In the genomic region with DNA sequence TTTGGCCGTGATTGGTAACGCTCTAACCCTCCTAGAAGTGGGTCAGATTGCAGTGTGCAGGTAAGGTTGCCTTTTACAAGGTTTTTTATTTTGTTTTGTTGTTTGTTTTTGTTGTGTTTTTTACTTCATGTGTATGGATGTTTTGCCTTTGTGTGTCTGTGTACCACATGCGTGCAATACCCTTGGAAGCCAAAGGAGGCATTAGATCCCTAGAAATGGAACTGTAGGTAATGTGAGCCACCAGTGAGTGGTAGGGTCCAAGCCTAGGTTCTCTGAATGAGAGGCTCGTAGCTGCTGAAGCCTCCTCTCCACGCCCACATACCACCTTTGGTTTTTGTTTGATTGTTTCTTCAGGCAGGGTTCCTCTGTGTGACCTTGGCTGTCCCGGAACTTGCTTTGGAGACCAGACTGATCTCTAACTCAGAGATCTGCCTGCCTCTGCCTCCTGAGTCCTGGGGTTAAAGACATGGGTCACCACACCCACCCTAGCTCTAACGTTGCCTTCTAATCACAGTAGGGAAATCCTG, we compare ENCODE assay signal across 16 mouse cellular contexts. TPM values are rescaled to one million over a fixed set of nuclear protein-coding genes. Genes with fewer than 3 reads are reported as not detected.
DNase-seq lines count a peak whose midpoint lies in the region; ATAC-seq and TF ChIP-seq lines count a peak whose summit lies in the region.
"Had no signal": no experiment of that assay in that cellular context is flagged by ENCODE, and none has a peak within 500 bp of the region (broad histone marks: within the 10 kb centered on the region; RNA-seq: fewer than 3 reads in every experiment).

No protein-coding gene starts in this region.

- 93% methylated on average over 7 of the region's 7 CpGs for WGBS in lung, embryonic 14.5 days
- WGBS in stomach, postnatal 0 days: 95% methylated on average over 7 of the region's 7 CpGs

- H3K36me3 ChIP-seq in lung, embryonic 14.5 days (ENCODE audit: insufficient read depth): peaks cover 70% of the 10 kb centered on the region
- H3K36me3 ChIP-seq in stomach, postnatal 0 days (ENCODE audit: control insufficient read depth, insufficient read depth, low read length): peaks cover 6% of the 10 kb centered on the region; the same call in 1 of the 2 replicates

- no peak overlapping the region for H3K4me3 ChIP-seq in gastrocnemius, adult 2 months
- H3K4me3 ChIP-seq in lung, embryonic 14.5 days (ENCODE audit: low read depth, low read length): no peak overlapping the region
- no peak overlapping the region for H3K4me3 ChIP-seq in stomach, postnatal 0 days (ENCODE audit: low read depth, low read length)
- H3K4me3 ChIP-seq: limb, embryonic 15.5 days; midbrain, embryonic 13.5 days had no signal

- no peak for TF ChIP-seq EP300 in stomach, postnatal 0 days (optimal IDR thresholded peaks at IDR 0.05)

- TF ChIP-seq CTCF in gastrocnemius, adult 2 months (IDR thresholded peaks at IDR 0.05): peak; percentile 6; the same call in 1 of the 2 replicates
- peak; percentile 52; the same call in 1 of the 2 replicates for TF ChIP-seq CTCF in lung, embryonic 14.5 days (IDR thresholded peaks at IDR 0.05; ENCODE audit: low read depth)
- TF ChIP-seq CTCF in Patski (IDR thresholded peaks at IDR 0.05): peak; percentile 33
- peak; percentile 62 for TF ChIP-seq CTCF in stomach, postnatal 0 days (IDR thresholded peaks at IDR 0.05; ENCODE audit: low read depth)

- CTCF ChIA-PET in Patski (lab: Charles Lee): interaction anchor here (0.7 to 1.1 kb wide), 2 partner anchors 16 to 98 kb away, joined by 3 read pairs; no protein-coding TSS in a partner anchor

- no peak overlapping the region for H3K4me2 ChIP-seq in lung, embryonic 14.5 days
- H3K4me2 ChIP-seq in stomach, postnatal 0 days (replicated peaks; ENCODE audit: low read depth): no peak overlapping the region
- H3K4me2 ChIP-seq: hindbrain, embryonic 14.5 days; limb, embryonic 15.5 days; midbrain, embryonic 13.5 days had no signal

- in situ Hi-C loops in Patski (cut with MboI; ENCODE audit: low pct_unique_long_range_greater_than_20kb): loop anchor here (10.0 kb wide), 2 partner anchors 244 to 354 kb away; no protein-coding TSS in a partner anchor

- no peak for ATAC-seq in lung, embryonic 14.5 days (ENCODE audit: insufficient read depth)
- ATAC-seq in Patski: no peak
- no peak for ATAC-seq in stomach, postnatal 0 days (ENCODE audit: low FRiP score, low TSS enrichment)
- ATAC-seq: forebrain, embryonic 16.5 days; midbrain, embryonic 13.5 days had no signal

- DNase-seq in gastrocnemius, adult 2 months: no peak
- no peak for DNase-seq in gastrocnemius, postnatal 14 days
- DNase-seq in lung, embryonic 14.5 days: no peak
- DNase-seq in lung, postnatal 14 days: no peak
- DNase-seq in Patski (ENCODE audit: low read depth, low spot score): no peak
- DNase-seq in stomach, postnatal 0 days (ENCODE audit: low spot score): no peak
- DNase-seq in heart, postnatal 10 days: no peak
- DNase-seq: adrenal gland, postnatal 25 days; gastrocnemius, postnatal 25 days; lung, postnatal 36 days; right cerebral cortex, postnatal 4 days; thymus, postnatal 36 days had no signal

- intact Hi-C loops in gastrocnemius, adult 2 months (cut with DNase I): loop anchor here (10.0 kb wide), 1 partner anchor 184 kb away; the partner anchor contains the start of gene Ankrd6
- intact Hi-C loops in gastrocnemius, postnatal 14 days (cut with DNase I; ENCODE audit: low total_unique reads): loop anchor here (10.0 kb wide), 1 partner anchor 184 kb away; the partner anchor contains the start of gene Ankrd6
- intact Hi-C loops in heart, postnatal 10 days (cut with DNase I): no loop called here

- POLR2A ChIA-PET in Patski (lab: Charles Lee): no interaction called here

- no peaks in the 10 kb centered on the region for H3K9me3 ChIP-seq in lung, embryonic 14.5 days (ENCODE audit: low read depth, low read length)
- H3K9me3 ChIP-seq in stomach, postnatal 0 days (ENCODE audit: control insufficient read depth, low read length): no peaks in the 10 kb centered on the region
- H3K9me3 ChIP-seq: limb, embryonic 15.5 days; midbrain, embryonic 13.5 days had no signal

- no peak overlapping the region for H3K9ac ChIP-seq in lung, embryonic 14.5 days
- H3K9ac ChIP-seq in stomach, postnatal 0 days (ENCODE audit: low read length): no peak overlapping the region
- H3K9ac ChIP-seq: hindbrain, embryonic 14.5 days; limb, embryonic 15.5 days; midbrain, embryonic 13.5 days had no signal

- H3K27ac ChIP-seq in gastrocnemius, adult 2 months: no peak overlapping the region
- no peak overlapping the region for H3K27ac ChIP-seq in lung, embryonic 14.5 days (ENCODE audit: low read depth)
- no peak overlapping the region for H3K27ac ChIP-seq in stomach, postnatal 0 days (replicated peaks)
- H3K27ac ChIP-seq: hindbrain, embryonic 14.5 days; limb, embryonic 15.5 days; midbrain, embryonic 13.5 days had no signal

- H3K4me1 ChIP-seq in lung, embryonic 14.5 days (ENCODE audit: insufficient read depth): no peaks in the 10 kb centered on the region
- H3K4me1 ChIP-seq in stomach, postnatal 0 days (replicated peaks; ENCODE audit: control insufficient read depth, insufficient read depth): no peaks in the 10 kb centered on the region
- H3K4me1 ChIP-seq: limb, embryonic 15.5 days; midbrain, embryonic 13.5 days had no signal

- no peaks in the 10 kb centered on the region for H3K27me3 ChIP-seq in lung, embryonic 14.5 days (ENCODE audit: insufficient read depth, low read length)
- H3K27me3 ChIP-seq in Patski: no peaks in the 10 kb centered on the region
- H3K27me3 ChIP-seq in stomach, postnatal 0 days (ENCODE audit: control insufficient read depth, insufficient read depth, low read length): no peaks in the 10 kb centered on the region
- H3K27me3 ChIP-seq: limb, embryonic 15.5 days; midbrain, embryonic 13.5 days had no signal

RNA-seq across cellular contexts. Expression of gene Lyrm2, which starts 29.7 kb away (rescaled TPM):
- total RNA-seq in gastrocnemius, adult 2 months (2021): 10 to 100 TPM; 15.7 to 26.1 TPM
- 10 to 100 TPM; 28.6 to 38.6 TPM for total RNA-seq in gastrocnemius, postnatal 14 days (2021)
- polyA plus RNA-seq in lung, embryonic 14.5 days (2014; fragmentation: Nextera tagmentation; extraction: Ambion mirVana): 92.9 and 102 TPM in 2 replicates
- polyA plus RNA-seq in Patski (2021): 10.0 TPM
- polyA plus RNA-seq in stomach, postnatal 0 days (2015; fragmentation: Nextera tagmentation; extraction: Ambion mirVana): 87.8 and 88.1 TPM in 2 replicates
- 10 to 100 TPM; 43.4 to 50.9 TPM for total RNA-seq in heart, postnatal 10 days (2021)

Comparison
In these comparisons a context has a peak if more than half of its experiments do, and no peak if none do; other contexts are left out.
1. CTCF ChIP-seq: peak in every context shown above with its lines; median percentile 62 in stomach, postnatal 0 days; 52 in lung, embryonic 14.5 days; 33 in Patski; 6 in gastrocnemius, adult 2 months.